Mouse (Mus musculus): ENCODE measurements at regions not wholly inside any gene's neighbourhood (a gene's known extent, or its start where the extent isn't known, plus 50 kb on each side); places are given as distances from the start of the nearest gene placed in this dataset.
A peak's percentile ranks its signal among the peaks of the same experiment; 100 is the strongest.

GRCm38 (mm10) chr1:33395733-33396132 is 273.9 kb downstream of the Prim2 start:
- DNase-seq: no peak

- peak; percentile 33 for DNase-seq
Observed at GRCm38 (mm10) chr1:33394989-33395594, 274.5 kb downstream of the Prim2 start.

- DNase-seq: no peak
Observed at GRCm38 (mm10) chr1:33370796-33371195, 298.8 kb downstream of the Prim2 start.

- DNase-seq: no peak
Observed at GRCm38 (mm10) chr1:33362688-33363426, 306.7 kb downstream of the Prim2 start.

GRCm38 (mm10) chr1:33334061-33334460 is 335.5 kb downstream of the Prim2 start:
- DNase-seq: peak; percentile 18
